Mouse (Mus musculus): ENCODE measurements around the gene Psme1.

The Psme1 gene

GRCm38 (mm10) chr14:55598521-55599390 lies 20.8 kb downstream of the Psme1 start:
- DNase-seq (ENCODE audit: low read depth, low spot score), result no peak

DNA sequence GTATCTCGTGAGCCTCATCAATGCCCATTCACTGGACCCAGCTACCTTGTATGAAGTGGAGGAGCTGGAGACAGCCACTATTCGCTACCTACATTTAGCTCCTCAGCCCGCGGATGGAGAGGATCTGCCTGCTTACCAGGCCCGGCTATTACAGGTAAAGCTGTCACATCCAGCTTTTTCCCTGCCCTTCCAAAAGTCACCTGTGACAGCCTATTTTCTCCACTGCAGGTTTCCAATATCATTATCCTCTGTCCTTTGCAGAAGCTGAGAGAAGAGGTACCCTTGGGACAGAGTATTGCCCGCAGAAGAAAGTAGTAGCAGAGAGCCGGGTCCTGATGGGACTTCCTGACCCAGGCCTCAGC lies 25.3 kb downstream of the Psme1 start, which contains the start of gene Irf9:
TSS of gene Irf9 (plus strand) at position 301 of the 362 bp plus-strand sequence.
- DNase-seq (ENCODE audit: low read depth, low spot score), result no peak

DNA sequence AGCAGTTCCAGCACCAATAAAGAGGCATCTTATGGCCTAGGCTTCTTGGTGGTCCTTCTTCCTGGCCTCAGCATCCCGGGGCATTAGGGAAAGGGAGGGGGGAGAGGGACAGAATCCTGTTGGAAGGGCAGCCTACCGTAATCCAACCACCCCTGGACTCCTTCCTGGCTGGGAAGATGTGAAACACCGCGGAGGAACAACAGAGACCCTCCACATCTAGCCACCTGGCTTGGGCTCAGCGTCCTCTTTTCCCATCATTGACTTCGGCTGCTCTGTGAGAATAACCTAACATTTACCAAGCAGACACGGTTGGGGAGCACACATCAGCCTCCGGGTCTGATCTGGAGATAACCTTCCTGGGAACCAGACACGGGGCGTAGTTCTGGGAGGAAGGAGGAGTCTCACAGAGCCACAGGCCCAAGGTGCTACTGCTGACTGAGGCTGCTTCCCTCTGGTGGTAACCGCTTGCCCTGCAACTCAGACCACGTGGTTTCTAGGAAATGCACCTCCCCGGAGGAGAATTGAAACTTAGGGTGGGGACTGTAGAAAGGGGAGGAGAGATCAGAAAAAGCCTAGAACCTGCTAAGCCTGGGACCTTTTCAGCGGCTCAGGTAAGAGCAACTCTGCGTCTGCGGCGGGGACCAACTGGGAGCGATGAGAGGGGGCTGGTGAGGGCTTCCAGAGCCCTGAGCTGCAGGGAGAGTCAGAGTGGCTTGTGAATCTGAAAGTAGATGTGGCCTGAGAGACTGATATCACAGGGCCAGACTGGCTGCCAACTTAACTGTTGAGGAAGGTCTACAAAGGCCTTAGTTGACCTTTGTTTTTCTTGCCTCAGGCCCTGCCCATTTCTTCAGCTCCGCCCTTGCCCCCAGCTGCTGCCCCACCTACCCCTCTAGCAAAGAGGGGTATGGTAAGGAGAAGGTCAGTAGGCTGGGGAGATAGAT lies 26.0 kb downstream of the Psme1 start:
- DNase-seq (ENCODE audit: low read depth, low spot score), result peak; percentile 79

DNA sequence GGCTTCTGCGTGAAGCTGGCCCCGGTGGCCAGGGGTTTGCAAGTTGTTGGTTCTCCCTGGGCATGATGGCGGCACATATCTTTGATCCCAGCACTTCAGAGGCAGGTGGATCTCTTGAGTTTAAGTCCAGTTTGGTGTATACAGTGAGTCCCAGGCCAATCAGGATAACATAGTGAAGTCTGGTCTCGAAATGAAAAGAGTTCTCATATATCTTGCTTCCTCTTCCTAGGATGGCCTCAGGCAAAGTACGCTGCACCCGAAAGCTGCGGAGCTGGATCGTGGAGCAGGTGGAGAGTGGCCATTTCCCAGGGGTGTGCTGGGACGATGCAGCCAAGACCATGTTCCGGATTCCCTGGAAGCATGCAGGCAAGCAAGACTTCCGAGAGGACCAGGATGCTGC lies 26.9 kb downstream of the Psme1 start:
- DNase-seq (ENCODE audit: low read depth, low spot score), result no peak

DNA sequence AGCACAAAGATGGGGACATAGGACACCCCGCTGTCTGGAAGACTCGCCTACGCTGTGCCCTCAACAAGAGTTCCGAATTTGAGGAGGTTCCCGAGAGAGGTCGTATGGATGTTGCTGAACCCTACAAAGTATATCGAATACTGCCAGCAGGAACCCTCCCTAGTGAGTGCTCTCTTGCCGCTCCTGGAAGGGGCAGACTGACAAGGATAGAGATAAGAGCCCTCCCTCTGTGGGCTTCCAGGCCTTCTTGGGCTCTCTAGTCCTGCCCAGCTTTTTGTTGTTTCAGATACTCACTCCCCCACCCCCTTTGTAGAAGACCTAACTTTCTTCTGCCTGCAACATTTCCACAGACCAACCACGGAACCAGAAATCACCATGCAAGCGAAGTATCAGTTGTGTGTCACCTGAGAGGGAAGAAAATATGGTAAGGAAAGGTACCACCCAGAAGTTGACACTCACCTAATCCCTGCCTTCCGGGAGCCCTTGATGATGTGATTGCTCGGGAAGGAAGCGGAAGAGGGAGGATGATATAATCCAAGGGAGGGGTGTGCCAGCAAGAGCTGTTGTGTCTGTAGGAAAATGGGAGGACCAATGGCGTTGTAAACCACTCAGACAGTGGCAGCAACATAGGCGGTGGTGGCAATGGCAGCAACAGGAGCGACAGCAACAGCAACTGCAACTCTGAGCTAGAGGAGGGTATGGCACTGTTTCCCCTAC lies 28.0 kb downstream of the Psme1 start:
- DNase-seq (ENCODE audit: low read depth, low spot score), result no peak

DNA sequence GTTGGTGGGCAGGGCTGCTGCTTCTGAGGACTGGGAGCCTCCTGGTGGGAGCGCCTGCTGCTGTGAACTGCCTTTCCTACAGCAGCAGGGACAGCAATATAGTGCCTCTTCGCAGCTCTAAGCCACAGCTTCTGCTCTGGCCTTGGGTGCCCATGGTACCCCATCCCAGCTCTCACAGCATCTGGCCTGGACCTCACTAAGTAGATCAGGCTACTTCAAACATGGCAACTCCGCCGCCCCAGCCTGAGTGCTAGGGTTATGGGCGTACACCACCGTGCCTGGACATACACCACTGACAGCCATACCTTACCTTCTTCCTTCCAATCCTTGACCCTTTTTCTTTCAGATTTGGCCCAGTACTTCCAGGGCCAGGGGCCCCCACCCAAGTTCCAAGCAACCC lies 30.4 kb downstream of the Psme1 start:
- no peak for DNase-seq (ENCODE audit: low read depth, low spot score)

GRCm38 (mm10) chr14:55613346-55613745 lies 35.4 kb downstream of the Psme1 start:
- no peak for DNase-seq (ENCODE audit: low read depth, low spot score)

GRCm38 (mm10) chr14:55614565-55615178 lies 36.7 kb downstream of the Psme1 start:
- DNase-seq (ENCODE audit: low read depth, low spot score), result no peak

GRCm38 (mm10) chr14:55615876-55616275 lies 38.0 kb downstream of the Psme1 start:
- DNase-seq (ENCODE audit: low read depth, low spot score), result no peak

DNA sequence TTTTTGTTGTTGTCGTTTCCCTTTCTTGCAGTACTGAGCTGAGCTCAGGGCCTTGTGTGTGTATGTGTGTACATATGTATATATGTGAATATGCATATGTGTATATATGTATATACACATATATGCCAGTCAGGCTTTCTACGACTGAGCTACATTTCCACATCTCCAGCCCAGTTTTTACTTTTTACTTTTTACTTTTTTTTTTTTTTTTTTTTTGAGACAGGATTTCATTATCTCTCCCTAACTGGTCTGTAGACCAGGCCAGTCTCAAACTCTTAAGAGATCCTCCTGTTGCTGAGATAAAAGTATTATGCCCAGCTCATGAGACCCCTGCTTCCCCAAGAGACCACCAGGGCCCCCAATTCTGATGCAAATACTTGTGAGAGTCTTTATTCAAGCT lies 38.9 kb downstream of the Psme1 start:
- no peak for DNase-seq (ENCODE audit: low read depth, low spot score)

DNA sequence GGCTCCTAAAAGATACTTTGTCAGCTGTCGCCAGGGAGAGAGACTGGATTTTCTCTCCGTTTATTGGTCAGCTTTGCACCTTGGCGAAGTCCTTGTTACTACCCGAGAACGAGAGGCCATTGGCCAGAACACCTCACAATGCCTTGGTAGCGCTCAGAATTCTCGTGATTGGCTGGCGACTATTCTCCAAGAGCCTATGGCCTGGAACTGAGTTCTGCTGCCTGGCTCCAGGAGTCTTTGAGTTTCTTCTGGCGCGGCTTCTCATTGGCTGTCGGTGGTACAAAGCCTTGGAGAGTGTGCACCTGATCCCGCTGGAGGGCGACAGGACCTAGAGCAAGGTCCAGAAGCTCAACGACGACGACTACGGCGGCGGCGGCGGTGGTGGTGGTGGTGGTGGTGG lies 39.9 kb downstream of the Psme1 start, which contains the start of gene Rec8:
TSS of gene Rec8 (plus strand) at position 216 of the 400 bp plus-strand sequence.
- no peak for DNase-seq (ENCODE audit: low read depth, low spot score)

- no peak for DNase-seq (ENCODE audit: low read depth, low spot score)
Measured at GRCm38 (mm10) chr14:55618486-55619195, 40.7 kb downstream of the Psme1 start.

DNA sequence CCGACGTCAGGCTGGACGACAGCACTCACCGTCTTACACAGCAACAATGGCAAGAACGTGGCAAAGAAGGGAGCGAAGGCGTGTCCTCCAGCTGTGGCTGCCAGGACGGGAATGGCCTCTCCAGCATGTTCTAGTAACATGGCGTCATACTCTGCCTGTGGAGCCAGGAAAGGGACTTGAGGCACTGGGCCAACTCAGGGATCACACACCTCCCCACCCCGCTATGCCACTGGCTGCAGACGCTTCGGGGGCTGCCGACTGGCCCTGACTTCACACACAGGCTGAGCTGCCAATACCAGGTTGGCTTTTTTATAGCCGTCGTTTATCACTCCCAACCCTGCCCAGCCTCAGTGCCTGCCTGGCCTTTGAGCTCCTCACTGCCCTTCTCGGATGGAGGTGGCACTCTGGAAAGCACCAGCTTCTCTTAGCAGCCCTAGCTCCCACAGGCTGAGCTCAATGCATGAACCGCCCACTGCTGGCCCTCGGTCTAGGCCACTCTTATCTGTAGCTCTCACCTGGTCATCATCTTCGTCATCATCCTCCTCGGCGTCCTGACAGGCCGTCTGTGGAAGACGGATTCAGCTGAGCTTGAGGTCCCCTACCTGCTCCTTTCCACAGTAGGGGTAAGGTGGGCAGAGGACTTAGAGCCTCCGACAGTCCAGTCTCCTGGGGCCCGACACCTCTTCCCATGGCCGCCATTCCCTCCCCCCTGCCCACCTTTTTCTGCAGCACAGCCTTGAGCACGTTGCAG lies 50.3 kb downstream of the Psme1 start:
- no peak for DNase-seq (ENCODE audit: low read depth, low spot score)

DNA sequence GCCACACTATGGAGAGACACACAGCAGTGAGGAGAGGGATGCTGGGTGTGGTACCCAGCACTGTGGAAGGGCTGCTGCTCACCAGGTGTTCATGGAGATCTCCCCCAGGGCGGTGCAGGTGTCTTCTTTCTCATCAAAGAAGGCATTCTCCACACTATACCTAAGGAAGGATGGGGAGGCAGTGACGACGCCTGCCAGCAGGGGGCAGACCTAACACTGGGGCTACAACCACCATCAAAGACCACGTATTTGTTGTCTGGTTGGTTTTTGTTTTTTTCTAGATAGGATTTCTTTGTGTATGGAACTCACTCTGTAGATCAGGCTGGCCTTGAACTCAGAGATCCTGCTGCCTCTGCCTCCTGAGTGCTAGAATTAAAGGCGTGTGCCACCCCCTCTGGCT lies 51.4 kb downstream of the Psme1 start:
- no peak for DNase-seq (ENCODE audit: low read depth, low spot score)

Data from retina, postnatal 7 days (tissue).